Mouse (Mus musculus): ENCODE data around the gene Nemf.

DNA sequence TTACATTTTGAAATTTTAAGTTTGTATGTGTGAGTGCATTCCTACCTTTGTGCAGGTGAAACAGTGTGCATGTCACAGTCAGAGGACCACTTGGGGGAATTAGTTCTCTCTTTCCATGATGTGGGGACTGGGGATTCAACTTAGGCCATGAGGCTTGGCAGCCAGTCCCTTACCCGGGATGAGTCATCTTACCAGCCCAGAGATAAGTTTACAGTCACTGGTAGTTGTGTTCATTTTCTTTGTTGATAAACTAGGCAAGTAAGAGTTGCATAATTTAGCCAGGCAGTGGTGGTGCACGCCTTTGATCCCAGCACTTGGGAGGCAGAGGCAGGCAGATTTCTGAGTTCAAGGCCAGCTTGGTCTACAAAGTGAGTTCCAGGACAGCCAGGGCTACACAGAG lies 52.9 kb downstream of the Nemf start:
- TF ChIP-seq CTCF (IDR thresholded peaks at IDR 0.05; ENCODE audit: control insufficient read depth, insufficient read depth, insufficient replicate concordance, low read depth, low read length): no peak
- TF ChIP-seq POLR2A (IDR thresholded peaks at IDR 0.05; ENCODE audit: control insufficient read depth, low read depth, low read length): no peak
